ENCODE assay signal across 16 mouse cellular contexts in genomic region chr9:46482034-46482858, GRCm38 (mm10).
DNase-seq lines count a peak whose midpoint lies in the region; ATAC-seq and TF ChIP-seq lines count a peak whose summit lies in the region.
"Had no signal": no experiment of that assay in that cellular context is flagged by ENCODE, and none has a peak within 500 bp of the region (broad histone marks: within the 10 kb centered on the region; RNA-seq: fewer than 3 reads in every experiment).

No protein-coding gene starts in this region.

- H3K4me2 ChIP-seq in lung, postnatal 0 days (replicated peaks; ENCODE audit: low read depth, low read length), result no peak overlapping the region
- H3K4me2 ChIP-seq in forebrain, embryonic 13.5 days, result peak overlapping the region; percentile 37
- no peak overlapping the region for H3K4me2 ChIP-seq in neural tube, embryonic 13.5 days
- H3K4me2 ChIP-seq: lung, embryonic 14.5 days had no signal

- TF ChIP-seq EP300 in lung, postnatal 0 days (IDR thresholded peaks at IDR 0.05), result no peak

- no peaks in the 10 kb centered on the region; the same call in 1 of the 2 replicates for H3K4me1 ChIP-seq in lung, postnatal 0 days (ENCODE audit: insufficient read depth, low read depth, low read length)
- peaks cover 32% of the 10 kb centered on the region for H3K4me1 ChIP-seq in forebrain, embryonic 13.5 days
- peaks cover 34% of the 10 kb centered on the region for H3K4me1 ChIP-seq in neural tube, embryonic 13.5 days (replicated peaks)

- H3K4me3 ChIP-seq in lung, postnatal 0 days (ENCODE audit: low read depth, low read length), result no peak overlapping the region
- no peak overlapping the region for H3K4me3 ChIP-seq in forebrain, embryonic 13.5 days
- H3K4me3 ChIP-seq in neural tube, embryonic 13.5 days, result no peak overlapping the region
- H3K4me3 ChIP-seq: gastrocnemius, adult 2 months; left cerebral cortex, adult 2 months had no signal

- WGBS in lung, postnatal 0 days, result 67% methylated on average over 12 of the region's 12 CpGs
- 42% methylated on average over 12 of the region's 12 CpGs for WGBS in forebrain, embryonic 13.5 days
- 41% methylated on average over 12 of the region's 12 CpGs for WGBS in neural tube, embryonic 13.5 days

- no peaks in the 10 kb centered on the region for H3K9me3 ChIP-seq in lung, postnatal 0 days (ENCODE audit: low read length)
- no peaks in the 10 kb centered on the region for H3K9me3 ChIP-seq in forebrain, embryonic 13.5 days (replicated peaks)
- no peaks in the 10 kb centered on the region for H3K9me3 ChIP-seq in neural tube, embryonic 13.5 days

- peak; percentile 4 for DNase-seq in lung, postnatal 36 days
- no peak for DNase-seq in lung, postnatal 0 days (ENCODE audit: low spot score)
- no peak for DNase-seq in heart, postnatal 4 days
- no peak for DNase-seq in kidney, adult 18-20 months
- DNase-seq in gastrocnemius, postnatal 4 days (ENCODE audit: low spot score in 2 of 2), result no peak
- DNase-seq: cerebellum, adult 18-20 months; gastrocnemius, adult 2 months; kidney, adult 2 months; kidney, postnatal 4 days; lung, embryonic 14.5 days; thymus, postnatal 4 days had no signal

- no peaks in the 10 kb centered on the region for H3K36me3 ChIP-seq in lung, postnatal 0 days (ENCODE audit: insufficient read depth, low read length)
- H3K36me3 ChIP-seq in forebrain, embryonic 13.5 days (ENCODE audit: poor library complexity, severe bottlenecking), result no peaks in the 10 kb centered on the region
- H3K36me3 ChIP-seq in neural tube, embryonic 13.5 days, result no peaks in the 10 kb centered on the region

- no peak for ATAC-seq in lung, postnatal 0 days
- peak; percentile 53; the same call in 1 of the 2 replicates for ATAC-seq in forebrain, embryonic 13.5 days
- peak; percentile 35; the same call in 1 of the 2 replicates for ATAC-seq in megakaryocyte, adult 5-6 weeks (ENCODE audit: poor library complexity, severe bottlenecking)
- no peak for ATAC-seq in neural tube, embryonic 13.5 days (ENCODE audit: low read depth)
- ATAC-seq: activated CD4-positive, CD25-positive, alpha-beta regulatory T cell, adult 4 months had no signal

- H3K9ac ChIP-seq in lung, postnatal 0 days (replicated peaks; ENCODE audit: low read depth), result no peak overlapping the region
- H3K9ac ChIP-seq in forebrain, embryonic 13.5 days, result no peak overlapping the region
- 0 out of 2 replicates have a peak overlapping the region, but pooled peaks have one; percentile 12 for H3K9ac ChIP-seq in neural tube, embryonic 13.5 days
- H3K9ac ChIP-seq: lung, embryonic 14.5 days had no signal

- no peak overlapping the region for H3K27ac ChIP-seq in lung, postnatal 0 days (ENCODE audit: low read length)
- peak overlapping the region; percentile 68 for H3K27ac ChIP-seq in forebrain, embryonic 13.5 days
- no peak overlapping the region for H3K27ac ChIP-seq in neural tube, embryonic 13.5 days (replicated peaks)
- H3K27ac ChIP-seq: gastrocnemius, adult 2 months; left cerebral cortex, adult 2 months had no signal

- H3K27me3 ChIP-seq in lung, postnatal 0 days (replicated peaks; ENCODE audit: insufficient read depth, low read length), result no peaks in the 10 kb centered on the region
- H3K27me3 ChIP-seq in forebrain, embryonic 13.5 days, result peaks cover 16% of the 10 kb centered on the region
- H3K27me3 ChIP-seq in neural tube, embryonic 13.5 days, result 0 out of 2 replicates have a peak, but pooled peaks cover 4% of the 10 kb centered on the region

- TF ChIP-seq CTCF in lung, postnatal 0 days (IDR thresholded peaks at IDR 0.05), result no peak

Comparison
In these comparisons a context has a peak if more than half of its experiments do, and no peak if none do; other contexts are left out.
1. ATAC-seq: peak in forebrain, embryonic 13.5 days (single experiment) and megakaryocyte, adult 5-6 weeks (single experiment); none in lung, postnatal 0 days (single experiment) and neural tube, embryonic 13.5 days (single experiment).